Mouse (Mus musculus): ENCODE measurements around the gene 9030612E09Rik.

- no peak for TF ChIP-seq CTCF (IDR thresholded peaks at IDR 0.05; ENCODE audit: borderline replicate concordance, insufficient read depth, low read length)
- TF ChIP-seq POLR2A (IDR thresholded peaks at IDR 0.05; ENCODE audit: low read depth, low read length), result no peak
Observed at GRCm38 (mm10) chr10:43164406-43164805, 10.1 kb upstream of the 9030612E09Rik start.

Data from embryonic fibroblast, embryonic 13.5 days (primary cell).